Mouse (Mus musculus): ENCODE measurements at regions not wholly inside any gene's neighbourhood (a gene's known extent, or its start where the extent isn't known, plus 50 kb on each side); places are given as distances from the start of the nearest gene placed in this dataset.

DNA sequence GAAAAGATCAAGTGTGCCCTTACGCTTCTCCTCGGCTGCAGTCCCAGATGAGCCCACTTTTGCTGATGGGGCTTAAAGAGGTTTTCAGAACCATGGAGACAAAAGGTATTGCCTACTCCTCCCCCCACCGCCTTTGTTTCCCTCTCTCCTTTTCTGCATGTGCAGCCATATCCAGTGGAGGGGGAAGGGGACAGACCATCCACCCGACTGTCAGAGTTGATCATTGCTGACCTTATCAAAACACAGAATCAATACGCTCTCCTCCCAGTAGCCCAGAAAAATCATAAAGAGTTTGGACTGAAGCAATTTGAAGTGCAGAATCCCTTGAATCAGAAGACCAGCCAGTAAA lies 159.9 kb upstream of the Ppp2r3a start:
- TF ChIP-seq CTCF (IDR thresholded peaks at IDR 0.05; ENCODE audit: borderline replicate concordance, insufficient read depth, low read depth, low read length): no peak
- no peak for TF ChIP-seq POLR2A (IDR thresholded peaks at IDR 0.05; ENCODE audit: borderline replicate concordance, insufficient read depth, low read length)

All from cerebellum, adult 2 months (tissue).